Mouse (Mus musculus): ENCODE measurements around the gene Por. TPM values are rescaled to one million over a fixed set of nuclear protein-coding genes. Genes with fewer than 3 reads are reported as not detected.
A peak's percentile ranks its signal among the peaks of the same experiment; 100 is the strongest.

Por gene
- polyA plus RNA-seq, 1 experiment, result 361 TPM

- Histone ChIP-seq H3K36me3 (ENCODE audit: control insufficient read depth, insufficient read depth, low read length) (no peaks in the 10 kb centered on the region), H3K27me3 (replicated peaks; ENCODE audit: control insufficient read depth, insufficient read depth, low read length) (no peaks in the 10 kb centered on the region), H3K4me1 (ENCODE audit: control insufficient read depth, insufficient read depth, low read length) (0 out of 2 replicates have a peak, but pooled peaks cover 6% of the 10 kb centered on the region), H3K27ac (ENCODE audit: insufficient read depth, low read depth, low read length) (no peak overlapping the region), H3K4me3 (ENCODE audit: insufficient read depth, low read depth, low read length) (no peak overlapping the region)
- TF ChIP-seq POLR2A (IDR thresholded peaks at IDR 0.05; ENCODE audit: low read depth, low read length) (no peak), CTCF (conservative IDR thresholded peaks at IDR 0.05; ENCODE audit: insufficient read depth, insufficient read length, low read depth, low read length) (no peak)
- 59% methylated on average over 2 of the region's 2 CpGs for WGBS
- no peak for DNase-seq
Measured at GRCm38 (mm10) chr5:135653209-135653608, 16.6 kb upstream of the Por start.

GRCm38 (mm10) chr5:135656046-135656445 lies 13.8 kb upstream of the Por start:
- Histone ChIP-seq H3K4me1 (ENCODE audit: control insufficient read depth, insufficient read depth, low read length) (peaks cover 6% of the 10 kb centered on the region; the same call in 1 of the 2 replicates), H3K4me3 (ENCODE audit: insufficient read depth, low read depth, low read length) (no peak overlapping the region), H3K36me3 (ENCODE audit: control insufficient read depth, insufficient read depth, low read length) (no peaks in the 10 kb centered on the region), H3K27me3 (replicated peaks; ENCODE audit: control insufficient read depth, insufficient read depth, low read length) (no peaks in the 10 kb centered on the region), H3K27ac (ENCODE audit: insufficient read depth, low read depth, low read length) (no peak overlapping the region)
- no peak for TF ChIP-seq POLR2A (IDR thresholded peaks at IDR 0.05; ENCODE audit: low read depth, low read length)
- TF ChIP-seq CTCF (conservative IDR thresholded peaks at IDR 0.05; ENCODE audit: insufficient read depth, insufficient read length, low read depth, low read length), result no peak
- WGBS, result 79% methylated on average over 5 of the region's 5 CpGs
- DNase-seq, result no peak

- TF ChIP-seq POLR2A (IDR thresholded peaks at IDR 0.05; ENCODE audit: low read depth, low read length) (no peak), CTCF (conservative IDR thresholded peaks at IDR 0.05; ENCODE audit: insufficient read depth, insufficient read length, low read depth, low read length) (no peak)
- DNase-seq, result no peak
- H3K4me1 ChIP-seq (ENCODE audit: control insufficient read depth, insufficient read depth, low read length), result no peaks in the 10 kb centered on the region; the same call in 1 of the 2 replicates
- 90% methylated on average over 5 of the region's 5 CpGs for WGBS
- no peaks in the 10 kb centered on the region for H3K36me3 ChIP-seq (ENCODE audit: control insufficient read depth, insufficient read depth, low read length)
- no peak overlapping the region for H3K4me3 ChIP-seq (ENCODE audit: insufficient read depth, low read depth, low read length)
- no peaks in the 10 kb centered on the region for H3K27me3 ChIP-seq (replicated peaks; ENCODE audit: control insufficient read depth, insufficient read depth, low read length)
- no peak overlapping the region for H3K27ac ChIP-seq (ENCODE audit: insufficient read depth, low read depth, low read length)
Measured at GRCm38 (mm10) chr5:135657128-135657527, 12.7 kb upstream of the Por start.

- WGBS, result 56% methylated on average over 17 of the region's 17 CpGs
- Histone ChIP-seq H3K4me1 (ENCODE audit: control insufficient read depth, insufficient read depth, low read length) (no peaks in the 10 kb centered on the region; the same call in 1 of the 2 replicates), H3K36me3 (ENCODE audit: control insufficient read depth, insufficient read depth, low read length) (no peaks in the 10 kb centered on the region), H3K4me3 (ENCODE audit: insufficient read depth, low read depth, low read length) (no peak overlapping the region), H3K27me3 (replicated peaks; ENCODE audit: control insufficient read depth, insufficient read depth, low read length) (no peaks in the 10 kb centered on the region), H3K27ac (ENCODE audit: insufficient read depth, low read depth, low read length) (no peak overlapping the region)
- peak; percentile 44 for DNase-seq
- TF ChIP-seq POLR2A (IDR thresholded peaks at IDR 0.05; ENCODE audit: low read depth, low read length) (no peak), CTCF (conservative IDR thresholded peaks at IDR 0.05; ENCODE audit: insufficient read depth, insufficient read length, low read depth, low read length) (no peak)
Measured at GRCm38 (mm10) chr5:135657703-135658373, 12.0 kb upstream of the Por start.

GRCm38 (mm10) chr5:135659956-135660355 lies 9.9 kb upstream of the Por start:
- no peaks in the 10 kb centered on the region; the same call in 1 of the 2 replicates for H3K4me1 ChIP-seq (ENCODE audit: control insufficient read depth, insufficient read depth, low read length)

GRCm38 (mm10) chr5:135660535-135660934 lies 9.3 kb upstream of the Por start:
- H3K36me3 ChIP-seq (ENCODE audit: control insufficient read depth, insufficient read depth, low read length), result no peaks in the 10 kb centered on the region
- DNase-seq, result peak; percentile 63
- no peaks in the 10 kb centered on the region for H3K27me3 ChIP-seq (replicated peaks; ENCODE audit: control insufficient read depth, insufficient read depth, low read length)
- H3K4me1 ChIP-seq (ENCODE audit: control insufficient read depth, insufficient read depth, low read length), result no peaks in the 10 kb centered on the region; the same call in 1 of the 2 replicates
- 75% methylated on average over 7 of the region's 7 CpGs for WGBS
- H3K4me3 ChIP-seq (ENCODE audit: insufficient read depth, low read depth, low read length), result no peak overlapping the region
- no peak overlapping the region for H3K27ac ChIP-seq (ENCODE audit: insufficient read depth, low read depth, low read length)
- TF ChIP-seq POLR2A (IDR thresholded peaks at IDR 0.05; ENCODE audit: low read depth, low read length) (no peak), CTCF (conservative IDR thresholded peaks at IDR 0.05; ENCODE audit: insufficient read depth, insufficient read length, low read depth, low read length) (no peak)

More at GRCm38 (mm10) chr5:135659956-135660355, 9.9 kb upstream of the Por start:
- no peaks in the 10 kb centered on the region for H3K36me3 ChIP-seq (ENCODE audit: control insufficient read depth, insufficient read depth, low read length)
- no peak overlapping the region for H3K4me3 ChIP-seq (ENCODE audit: insufficient read depth, low read depth, low read length)
- TF ChIP-seq CTCF (conservative IDR thresholded peaks at IDR 0.05; ENCODE audit: insufficient read depth, insufficient read length, low read depth, low read length) (no peak), POLR2A (IDR thresholded peaks at IDR 0.05; ENCODE audit: low read depth, low read length) (no peak)
- 61% methylated on average over 4 of the region's 4 CpGs for WGBS
- H3K27me3 ChIP-seq (replicated peaks; ENCODE audit: control insufficient read depth, insufficient read depth, low read length), result no peaks in the 10 kb centered on the region
- no peak overlapping the region for H3K27ac ChIP-seq (ENCODE audit: insufficient read depth, low read depth, low read length)
- no peak for DNase-seq

GRCm38 (mm10) chr5:135666890-135667289 lies 2.9 kb upstream of the Por start:
- H3K27me3 ChIP-seq (replicated peaks; ENCODE audit: control insufficient read depth, insufficient read depth, low read length), result no peaks in the 10 kb centered on the region
- WGBS, result 42% methylated on average over 5 of the region's 5 CpGs
- no peak overlapping the region for H3K27ac ChIP-seq (ENCODE audit: insufficient read depth, low read depth, low read length)
- no peaks in the 10 kb centered on the region for H3K4me1 ChIP-seq (ENCODE audit: control insufficient read depth, insufficient read depth, low read length)
- H3K4me3 ChIP-seq (ENCODE audit: insufficient read depth, low read depth, low read length), result no peak overlapping the region
- DNase-seq, result peak; percentile 45
- TF ChIP-seq CTCF (conservative IDR thresholded peaks at IDR 0.05; ENCODE audit: insufficient read depth, insufficient read length, low read depth, low read length), result no peak
- TF ChIP-seq POLR2A (IDR thresholded peaks at IDR 0.05; ENCODE audit: low read depth, low read length), result no peak
- H3K36me3 ChIP-seq (ENCODE audit: control insufficient read depth, insufficient read depth, low read length), result no peaks in the 10 kb centered on the region

All from kidney, adult 2 months (tissue).